Mouse (Mus musculus): ENCODE results near the gene Tbc1d1. TPM values are rescaled to one million over a fixed set of nuclear protein-coding genes. Genes with fewer than 3 reads are reported as not detected.

The Tbc1d1 gene
- polyA plus RNA-seq, 1 experiment: 41.8 TPM

- H3K4me2 ChIP-seq (ENCODE audit: low read depth): no peak overlapping the region
- no peak for TF ChIP-seq REST (IDR thresholded peaks at IDR 0.05; ENCODE audit: insufficient read depth, insufficient read length)
- TF ChIP-seq MYOD1 (IDR thresholded peaks at IDR 0.05; ENCODE audit: control insufficient read depth in 1 of 3, insufficient read length in 2 of 3, low read depth in 2 of 3): peak in 1 of 3 experiments; percentile 9
- no peaks in the 10 kb centered on the region for H3K79me2 ChIP-seq (ENCODE audit: control insufficient read depth, insufficient read depth)
- peaks cover 5% of the 10 kb centered on the region for H3K36me3 ChIP-seq (ENCODE audit: control insufficient read depth, insufficient read depth)
- no peak overlapping the region for H3ac ChIP-seq (ENCODE audit: control insufficient read depth, insufficient read length)
- H3K4me3 ChIP-seq: no peak overlapping the region
- H3K27me3 ChIP-seq (ENCODE audit: control insufficient read depth, insufficient read depth, insufficient read length): no peaks in the 10 kb centered on the region
These were observed 158.4 kb downstream of the Tbc1d1 start for GRCm38 (mm10) chr5:64314288-64315052.

- Histone ChIP-seq H3K4me3 (no peak overlapping the region), H3K27me3 (ENCODE audit: control insufficient read depth, insufficient read depth, insufficient read length) (no peaks in the 10 kb centered on the region)
- no peak for TF ChIP-seq E2F4 (IDR thresholded peaks at IDR 0.05; ENCODE audit: insufficient read depth)
- no peak for TF ChIP-seq POLR2A (IDR thresholded peaks at IDR 0.05; ENCODE audit: insufficient read length, low read depth)
- TF ChIP-seq MYOD1 (IDR thresholded peaks at IDR 0.05; ENCODE audit: control insufficient read depth in 1 of 3, insufficient read length in 2 of 3, low read depth in 2 of 3): no peak
- TF ChIP-seq MYOG (IDR thresholded peaks at IDR 0.05; ENCODE audit: control insufficient read depth in 1 of 3, insufficient read depth in 1 of 3, insufficient read length in 2 of 3, low read depth in 2 of 3): no peak
- no peak for TF ChIP-seq SRF (IDR thresholded peaks at IDR 0.05; ENCODE audit: control insufficient read depth, insufficient read length, low read depth)
- no peak for TF ChIP-seq CEBPB (IDR thresholded peaks at IDR 0.05; ENCODE audit: insufficient read depth, poor library complexity, severe bottlenecking)
- no peak for TF ChIP-seq POLR2AphosphoS2 (IDR thresholded peaks at IDR 0.05; ENCODE audit: insufficient read length, low read depth)
- TF ChIP-seq REST (IDR thresholded peaks at IDR 0.05; ENCODE audit: insufficient read depth, insufficient read length): no peak
- TF ChIP-seq TCF3 (IDR thresholded peaks at IDR 0.05; ENCODE audit: insufficient read length, low read depth): no peak
- no peak for TF ChIP-seq USF1 (IDR thresholded peaks at IDR 0.05; ENCODE audit: low read depth)
- no peak for TF ChIP-seq MAX (IDR thresholded peaks at IDR 0.05; ENCODE audit: low read depth)
- TF ChIP-seq TCF12 (IDR thresholded peaks at IDR 0.05; ENCODE audit: insufficient read depth, poor library complexity, severe bottlenecking): no peak
These were observed 159.0 kb downstream of the Tbc1d1 start for GRCm38 (mm10) chr5:64315088-64315487.

DNA sequence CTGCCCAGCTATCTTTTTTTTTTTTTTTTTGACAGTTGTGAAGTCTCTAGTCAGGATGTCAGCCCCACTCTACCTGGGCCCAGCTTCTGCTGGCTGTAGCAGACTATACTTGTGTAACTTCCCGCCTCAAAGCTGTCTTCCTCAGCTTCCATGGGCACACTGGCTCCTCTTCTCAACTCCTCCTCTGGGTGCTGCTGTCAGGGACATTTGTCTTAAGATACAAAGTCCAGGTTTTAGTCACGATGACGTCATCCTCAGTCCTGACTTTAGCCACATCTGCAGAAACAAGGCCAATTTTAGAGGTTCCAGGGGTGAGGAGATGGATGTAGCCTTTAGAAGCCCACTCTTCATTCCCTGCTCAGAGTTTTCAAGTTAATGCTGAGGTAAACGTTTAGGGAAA lies 167.2 kb downstream of the Tbc1d1 start:
- Histone ChIP-seq H3K4me3 (no peak overlapping the region), H3ac (ENCODE audit: control insufficient read depth, insufficient read length) (no peak overlapping the region), H3K36me3 (ENCODE audit: control insufficient read depth, insufficient read depth) (peaks cover 5% of the 10 kb centered on the region), H3K27me3 (ENCODE audit: control insufficient read depth, insufficient read depth, insufficient read length) (no peaks in the 10 kb centered on the region), H3K4me2 (ENCODE audit: low read depth) (no peak overlapping the region), H3K79me2 (ENCODE audit: control insufficient read depth, insufficient read depth) (no peaks in the 10 kb centered on the region)
- TF ChIP-seq CEBPB (IDR thresholded peaks at IDR 0.05; ENCODE audit: insufficient read depth, poor library complexity, severe bottlenecking) (no peak), TCF3 (IDR thresholded peaks at IDR 0.05; ENCODE audit: insufficient read length, low read depth) (no peak), REST (IDR thresholded peaks at IDR 0.05; ENCODE audit: insufficient read depth, insufficient read length) (no peak), TCF12 (IDR thresholded peaks at IDR 0.05; ENCODE audit: insufficient read depth, poor library complexity, severe bottlenecking) (no peak), SRF (IDR thresholded peaks at IDR 0.05; ENCODE audit: control insufficient read depth, insufficient read length, low read depth) (no peak), MYOG (IDR thresholded peaks at IDR 0.05; ENCODE audit: control insufficient read depth in 1 of 3, insufficient read depth in 1 of 3, insufficient read length in 2 of 3, low read depth in 2 of 3) (no peak), POLR2A (IDR thresholded peaks at IDR 0.05; ENCODE audit: insufficient read length, low read depth) (no peak), MAX (IDR thresholded peaks at IDR 0.05; ENCODE audit: low read depth) (no peak), MYOD1 (IDR thresholded peaks at IDR 0.05; ENCODE audit: control insufficient read depth in 1 of 3, insufficient read length in 2 of 3, low read depth in 2 of 3) (no peak), E2F4 (IDR thresholded peaks at IDR 0.05; ENCODE audit: insufficient read depth) (no peak), POLR2AphosphoS2 (IDR thresholded peaks at IDR 0.05; ENCODE audit: insufficient read length, low read depth) (no peak), USF1 (IDR thresholded peaks at IDR 0.05; ENCODE audit: low read depth) (no peak)

More at GRCm38 (mm10) chr5:64315088-64315487, 159.0 kb downstream of the Tbc1d1 start:
- H3K36me3 ChIP-seq (ENCODE audit: control insufficient read depth, insufficient read depth): peaks cover 5% of the 10 kb centered on the region
- no peak overlapping the region for H3K4me2 ChIP-seq (ENCODE audit: low read depth)
- no peaks in the 10 kb centered on the region for H3K79me2 ChIP-seq (ENCODE audit: control insufficient read depth, insufficient read depth)
- no peak overlapping the region for H3ac ChIP-seq (ENCODE audit: control insufficient read depth, insufficient read length)

GRCm38 (mm10) chr5:64324353-64324752 lies 168.2 kb downstream of the Tbc1d1 start:
- Histone ChIP-seq H3K4me3 (no peak overlapping the region), H3K79me2 (ENCODE audit: control insufficient read depth, insufficient read depth) (no peaks in the 10 kb centered on the region), H3ac (ENCODE audit: control insufficient read depth, insufficient read length) (no peak overlapping the region), H3K36me3 (ENCODE audit: control insufficient read depth, insufficient read depth) (peaks cover 5% of the 10 kb centered on the region), H3K27me3 (ENCODE audit: control insufficient read depth, insufficient read depth, insufficient read length) (no peaks in the 10 kb centered on the region), H3K4me2 (ENCODE audit: low read depth) (no peak overlapping the region)
- no peak for TF ChIP-seq TCF3 (IDR thresholded peaks at IDR 0.05; ENCODE audit: insufficient read length, low read depth)
- TF ChIP-seq SRF (IDR thresholded peaks at IDR 0.05; ENCODE audit: control insufficient read depth, insufficient read length, low read depth): no peak
- no peak for TF ChIP-seq E2F4 (IDR thresholded peaks at IDR 0.05; ENCODE audit: insufficient read depth)
- no peak for TF ChIP-seq REST (IDR thresholded peaks at IDR 0.05; ENCODE audit: insufficient read depth, insufficient read length)
- TF ChIP-seq CEBPB (IDR thresholded peaks at IDR 0.05; ENCODE audit: insufficient read depth, poor library complexity, severe bottlenecking): no peak
- TF ChIP-seq MYOD1 (IDR thresholded peaks at IDR 0.05; ENCODE audit: control insufficient read depth in 1 of 3, insufficient read length in 2 of 3, low read depth in 2 of 3): no peak
- TF ChIP-seq POLR2AphosphoS2 (IDR thresholded peaks at IDR 0.05; ENCODE audit: insufficient read length, low read depth): no peak
- TF ChIP-seq USF1 (IDR thresholded peaks at IDR 0.05; ENCODE audit: low read depth): no peak
- no peak for TF ChIP-seq POLR2A (IDR thresholded peaks at IDR 0.05; ENCODE audit: insufficient read length, low read depth)
- TF ChIP-seq MYOG (IDR thresholded peaks at IDR 0.05; ENCODE audit: control insufficient read depth in 1 of 3, insufficient read depth in 1 of 3, insufficient read length in 2 of 3, low read depth in 2 of 3): no peak
- no peak for TF ChIP-seq TCF12 (IDR thresholded peaks at IDR 0.05; ENCODE audit: insufficient read depth, poor library complexity, severe bottlenecking)
- TF ChIP-seq MAX (IDR thresholded peaks at IDR 0.05; ENCODE audit: low read depth): no peak

Data from myocyte (in vitro differentiated cells).